Mouse (Mus musculus): ENCODE measurements around the gene Taf1.

DNA sequence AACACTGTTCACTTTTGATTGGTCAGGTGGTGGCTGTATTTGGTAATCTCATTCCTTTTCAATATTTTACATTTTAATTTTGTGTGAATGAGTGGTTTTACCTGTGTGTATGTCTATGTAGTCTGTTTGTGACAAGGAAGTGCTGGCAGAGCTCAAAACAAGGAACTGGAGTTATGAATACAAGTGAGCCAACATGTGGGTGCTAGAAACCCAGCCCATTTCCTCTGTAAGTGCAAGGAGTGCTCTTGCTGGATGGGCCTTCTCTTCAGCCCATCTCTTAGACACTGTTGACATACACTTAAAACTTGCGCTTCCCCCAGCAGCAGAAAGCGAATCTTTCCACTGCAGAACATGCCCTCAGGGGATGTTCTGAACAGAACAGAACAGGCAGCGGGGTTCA, 83.6 kb downstream of the Taf1 start:
- TF ChIP-seq EP300 (IDR thresholded peaks at IDR 0.05; ENCODE audit: low read depth) (no peak), CTCF (IDR thresholded peaks at IDR 0.05; ENCODE audit: low read depth) (no peak)

All from liver, postnatal 0 days (tissue).